Mouse (Mus musculus) heart, embryonic 14.5 days (tissue): ENCODE measurements around the gene Fam19a5. TPM values are rescaled to one million over a fixed set of nuclear protein-coding genes. Genes with fewer than 3 reads are reported as not detected.

Experiments
- ATAC-seq: fragments of 200-750 bp; cut with Nextera tagmentation; 2 replicates; pipeline ENCODE4 v1.8.0; 2017; ENCODE audit warnings: low read depth, moderate TSS enrichment; ENCODE audit not compliant: insufficient number of reproducible peaks, insufficient read depth, low FRiP score
- H3K27ac ChIP-seq, 2 experiments: fragments of 200-500 bp in 1 of 2; fragments of 300-500 bp in 1 of 2; sonication (generic) in 1 of 2; replicated peaks in 1 of 2; 2 replicates each; pipeline ENCODE4 v1.5.1; 2012 to 2014; ENCODE audit warnings: low read depth in 2 of 2, low read length in 2 of 2, control low read depth in 1 of 2, mild to moderate bottlenecking in 1 of 2, mixed read lengths in 1 of 2; ENCODE audit not compliant: control insufficient read depth in 1 of 2, insufficient read depth in 1 of 2
- H3K27me3 ChIP-seq: fragments of 300-500 bp; sonication (generic); 2 replicates; pipeline ENCODE4 v1.6.1; 2014; ENCODE audit warnings: mild to moderate bottlenecking, low read length, control low read depth; ENCODE audit not compliant: control insufficient read depth, insufficient read depth
- H3K36me3 ChIP-seq: fragments of 300-500 bp; sonication (generic); 2 replicates; pipeline ENCODE4 v1.6.1; 2014; ENCODE audit warnings: mild to moderate bottlenecking, control low read depth, low read length, mixed read lengths; ENCODE audit not compliant: control insufficient read depth, insufficient read depth
- H3K4me1 ChIP-seq, 2 experiments: fragments of 200-500 bp in 1 of 2; fragments of 300-500 bp in 1 of 2; sonication (generic) in 1 of 2; 2 replicates each; pipeline ENCODE4 v1.6.1; 2012 to 2014; ENCODE audit warnings: low read length in 2 of 2, control low read depth in 1 of 2, mixed read lengths in 1 of 2; ENCODE audit not compliant: control insufficient read depth in 2 of 2, insufficient read depth in 2 of 2
- H3K4me2 ChIP-seq: fragments of 300-500 bp; sonication (generic); 2 replicates; pipeline ENCODE4 v1.6.1; 2014; ENCODE audit warnings: mild to moderate bottlenecking, low read length
- H3K4me3 ChIP-seq, 2 experiments: fragments of 200-500 bp in 1 of 2; fragments of 300-500 bp in 1 of 2; sonication (generic) in 1 of 2; 2 replicates each; pipeline ENCODE4 v1.5.1; 2012 to 2014; ENCODE audit warnings: low read length in 2 of 2, mild to moderate bottlenecking in 2 of 2, control low read depth in 1 of 2, low read depth in 1 of 2, moderate library complexity in 1 of 2; ENCODE audit not compliant: control insufficient read depth in 1 of 2, insufficient read depth in 1 of 2
- H3K9ac ChIP-seq: fragments of 300-500 bp; sonication (generic); 2 replicates; pipeline ENCODE4 v1.6.1; 2014; ENCODE audit warnings: mild to moderate bottlenecking, low read length
- H3K9me3 ChIP-seq: fragments of 300-500 bp; sonication (generic); 2 replicates; pipeline ENCODE4 v1.6.1; 2016; ENCODE audit warnings: low read length, control low read depth; ENCODE audit not compliant: control insufficient read depth
- WGBS: fragments of 180-500 bp; shearing (Covaris S2); extraction: QIAGEN DNeasy Blood & Tissue Kit; methylation state at CpG from one replicate; pipeline ENCODE4 v1.1.7; 2014; 5-methylcytosine and 5-hydroxymethylcytosine counted together
- polyA plus RNA-seq: library from polyadenylated mRNA; unstranded; fragments of >200 nt; fragmentation: Nextera tagmentation; extraction: Ambion mirVana; gene quantifications from 2 replicates; pipeline ENCODE4 v1.2.1, GENCODE M21; 2014

Gene Fam19a5
- polyA plus RNA-seq, 1 experiment from 2014 or later: 0.57 TPM

- H3K36me3 ChIP-seq: no peaks in the 10 kb centered on the region
- 56% methylated on average over 4 of the region's 4 CpGs for WGBS
- no peaks in the 10 kb centered on the region for H3K4me1 ChIP-seq
- H3K9me3 ChIP-seq: no peaks in the 10 kb centered on the region
- H3K4me2 ChIP-seq: no peak overlapping the region
- H3K4me3 ChIP-seq: no peak overlapping the region
- no peak overlapping the region for H3K9ac ChIP-seq
- ATAC-seq: no peak
- no peaks in the 10 kb centered on the region for H3K27me3 ChIP-seq
- H3K27ac ChIP-seq: no peak overlapping the region
Measured at GRCm38 (mm10) chr15:87711790-87712189, 167.7 kb downstream of the Fam19a5 start.

- H3K4me2 ChIP-seq: no peak overlapping the region
- WGBS: 80% methylated on average over 8 of the region's 8 CpGs
Measured at GRCm38 (mm10) chr15:87712221-87712620, 168.1 kb downstream of the Fam19a5 start.

DNA sequence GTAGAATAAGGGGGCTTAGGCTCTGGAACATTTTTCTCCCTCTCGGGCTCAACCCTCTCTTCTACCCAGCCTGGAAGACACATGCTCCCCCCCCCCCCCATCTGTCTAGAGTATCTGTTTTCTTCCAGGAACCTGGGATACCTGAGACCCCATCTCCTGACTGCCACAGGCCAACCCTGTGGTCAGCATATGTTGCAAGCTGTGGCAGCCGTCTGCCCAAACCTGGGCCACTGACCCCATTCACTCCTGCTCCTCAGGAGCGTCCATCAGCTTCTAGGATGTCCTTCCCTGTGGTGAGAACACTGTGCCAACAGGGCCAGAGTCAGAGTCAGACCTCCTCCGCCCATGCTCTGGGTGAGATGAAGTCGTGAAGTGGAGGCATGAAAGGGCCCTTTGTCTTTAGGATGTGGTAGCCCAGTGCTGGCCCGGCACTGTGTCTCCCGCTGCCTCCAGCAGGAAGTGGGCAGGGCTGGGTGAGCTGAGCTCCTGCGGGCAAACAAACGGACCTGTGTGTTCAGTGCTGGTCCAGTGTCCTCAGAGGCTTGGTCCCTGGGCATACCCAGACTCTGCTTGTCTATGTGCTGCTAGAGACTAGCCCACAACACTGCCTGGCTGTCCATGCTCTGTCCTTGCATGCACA lies 171.1 kb downstream of the Fam19a5 start:
- peak; percentile 16; the same call in 1 of the 2 replicates for ATAC-seq
- WGBS: 58% methylated on average over 9 of the region's 9 CpGs
- Histone ChIP-seq H3K4me3 (no peak overlapping the region), H3K27me3 (no peaks in the 10 kb centered on the region), H3K27ac (no peak overlapping the region), H3K9me3 (no peaks in the 10 kb centered on the region), H3K4me1 (no peaks in the 10 kb centered on the region), H3K36me3 (no peaks in the 10 kb centered on the region), H3K4me2 (no peak overlapping the region), H3K9ac (no peak overlapping the region)

More at GRCm38 (mm10) chr15:87712221-87712620, 168.1 kb downstream of the Fam19a5 start:
- H3K9ac ChIP-seq: no peak overlapping the region
- no peaks in the 10 kb centered on the region for H3K9me3 ChIP-seq
- H3K27me3 ChIP-seq: no peaks in the 10 kb centered on the region
- no peak overlapping the region for H3K4me3 ChIP-seq
- no peaks in the 10 kb centered on the region for H3K4me1 ChIP-seq
- H3K27ac ChIP-seq: no peak overlapping the region
- ATAC-seq: no peak
- no peaks in the 10 kb centered on the region for H3K36me3 ChIP-seq

- no peaks in the 10 kb centered on the region for H3K36me3 ChIP-seq
- H3K9ac ChIP-seq: no peak overlapping the region
- H3K27me3 ChIP-seq: no peaks in the 10 kb centered on the region
- H3K4me2 ChIP-seq: no peak overlapping the region
- no peaks in the 10 kb centered on the region for H3K9me3 ChIP-seq
- no peak overlapping the region for H3K27ac ChIP-seq
- no peak overlapping the region for H3K4me3 ChIP-seq
- 55% methylated on average over 5 of the region's 5 CpGs for WGBS
- no peak for ATAC-seq
- H3K4me1 ChIP-seq: no peaks in the 10 kb centered on the region
Measured at GRCm38 (mm10) chr15:87717056-87717455, 173.0 kb downstream of the Fam19a5 start.

DNA sequence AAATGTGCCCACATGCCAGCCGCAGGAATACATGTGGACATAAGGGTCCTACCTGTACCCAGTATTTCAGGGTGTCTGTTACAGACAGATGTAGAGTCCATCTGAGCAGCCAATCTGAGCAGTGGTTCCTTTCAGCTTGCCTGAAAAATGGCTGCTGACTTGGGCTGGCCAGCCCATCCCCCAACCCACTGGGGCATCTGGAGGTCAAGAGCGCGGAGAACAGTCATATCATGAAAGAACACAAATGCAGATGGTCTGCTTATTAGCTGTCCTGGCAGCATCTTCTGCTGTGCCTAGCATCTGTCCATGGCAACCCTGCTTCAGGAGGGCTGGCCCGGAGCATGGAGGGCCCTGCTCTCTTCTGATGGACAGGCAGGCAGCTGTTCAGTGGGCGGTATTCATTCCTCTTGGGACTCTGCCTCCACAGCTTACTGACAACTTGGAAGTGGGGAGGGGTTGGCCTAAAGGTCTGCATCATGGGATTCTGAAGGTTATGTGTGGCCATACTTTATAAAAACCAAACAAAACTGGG lies 179.4 kb downstream of the Fam19a5 start:
- H3K4me2 ChIP-seq: no peak overlapping the region
- H3K36me3 ChIP-seq: no peaks in the 10 kb centered on the region
- H3K4me1 ChIP-seq: no peaks in the 10 kb centered on the region
- ATAC-seq: no peak
- no peak overlapping the region for H3K4me3 ChIP-seq
- no peak overlapping the region for H3K27ac ChIP-seq
- no peak overlapping the region for H3K9ac ChIP-seq
- no peaks in the 10 kb centered on the region for H3K9me3 ChIP-seq
- 73% methylated on average over 5 of the region's 5 CpGs for WGBS
- no peaks in the 10 kb centered on the region for H3K27me3 ChIP-seq

- 71% methylated on average over 20 of the region's 20 CpGs for WGBS
- no peaks in the 10 kb centered on the region for H3K36me3 ChIP-seq
- ATAC-seq: no peak
Measured at GRCm38 (mm10) chr15:87726657-87727236, 182.6 kb downstream of the Fam19a5 start.

DNA sequence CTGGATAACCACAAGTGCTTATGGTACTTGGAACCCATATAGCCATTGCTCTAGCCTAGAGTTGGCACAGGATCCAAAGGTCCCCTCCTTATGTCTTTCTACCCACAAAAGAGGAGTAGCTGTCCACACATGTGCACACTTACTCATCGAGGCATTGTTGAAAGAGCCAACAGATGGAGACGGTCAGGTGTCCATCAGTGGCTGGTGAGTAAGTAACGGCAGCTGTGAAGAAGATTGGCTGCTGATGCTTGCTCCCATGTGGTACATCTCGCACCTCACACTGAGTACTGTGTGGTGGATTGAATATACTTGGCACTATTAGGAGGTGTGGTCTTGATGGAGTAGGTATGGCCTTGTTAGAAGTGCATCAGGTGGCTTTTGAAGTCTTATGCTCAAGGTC lies 192.2 kb downstream of the Fam19a5 start:
- 88% methylated on average over 4 of the region's 4 CpGs for WGBS
- H3K4me1 ChIP-seq: no peaks in the 10 kb centered on the region
- no peak overlapping the region for H3K9ac ChIP-seq
- H3K9me3 ChIP-seq: no peaks in the 10 kb centered on the region
- H3K27me3 ChIP-seq: no peaks in the 10 kb centered on the region
- no peak for ATAC-seq
- no peak overlapping the region for H3K4me3 ChIP-seq
- H3K27ac ChIP-seq: no peak overlapping the region
- H3K36me3 ChIP-seq: no peaks in the 10 kb centered on the region
- H3K4me2 ChIP-seq: no peak overlapping the region

More at GRCm38 (mm10) chr15:87726657-87727236, 182.6 kb downstream of the Fam19a5 start:
- H3K27me3 ChIP-seq: no peaks in the 10 kb centered on the region
- H3K9ac ChIP-seq: no peak overlapping the region
- H3K4me1 ChIP-seq: no peaks in the 10 kb centered on the region
- no peaks in the 10 kb centered on the region for H3K9me3 ChIP-seq
- H3K4me3 ChIP-seq: no peak overlapping the region
- no peak overlapping the region for H3K4me2 ChIP-seq
- H3K27ac ChIP-seq: no peak overlapping the region
